Mouse (Mus musculus) heart, postnatal 0 days (tissue): ENCODE data around the gene Taf12.

Experiments used
- CTCF ChIP-seq: IDR thresholded peaks from 2 replicates; pipeline ENCODE4 v1.5.1; 2016; ENCODE audit warnings: antibody characterized with exemption, control low read depth, low read depth
- EP300 ChIP-seq: IDR thresholded peaks from 2 replicates; pipeline ENCODE4 v1.6.1; 2016; ENCODE audit warnings: antibody characterized with exemption, low read depth

GRCm38 (mm10) chr4:132259248-132259647, 14.9 kb upstream of the Taf12 start:
- TF ChIP-seq CTCF (no peak), EP300 (no peak)
